Mouse (Mus musculus) inflammation-experienced regulatory T-cells, adult 6 months (primary cell): ENCODE measurements around the gene Ngly1. TPM values are rescaled to one million over a fixed set of nuclear protein-coding genes. Genes with fewer than 3 reads are reported as not detected.

Source experiments
- ATAC-seq: one replicate; pipeline ENCODE4 v1.8.0; 2017
- polyA plus RNA-seq, 3 experiments: library from polyadenylated mRNA; unstranded; fragments of 100-300 nt; shearing (Covaris generic); gene quantifications; one replicate each; pipeline ENCODE4 v1.2.1; 2017

Ngly1 gene
- polyA plus RNA-seq = 100 to 1,000 TPM in 1 of 3 experiments, 10 to 100 TPM in 2; 78.7 to 102 (median 93.2) TPM

DNA sequence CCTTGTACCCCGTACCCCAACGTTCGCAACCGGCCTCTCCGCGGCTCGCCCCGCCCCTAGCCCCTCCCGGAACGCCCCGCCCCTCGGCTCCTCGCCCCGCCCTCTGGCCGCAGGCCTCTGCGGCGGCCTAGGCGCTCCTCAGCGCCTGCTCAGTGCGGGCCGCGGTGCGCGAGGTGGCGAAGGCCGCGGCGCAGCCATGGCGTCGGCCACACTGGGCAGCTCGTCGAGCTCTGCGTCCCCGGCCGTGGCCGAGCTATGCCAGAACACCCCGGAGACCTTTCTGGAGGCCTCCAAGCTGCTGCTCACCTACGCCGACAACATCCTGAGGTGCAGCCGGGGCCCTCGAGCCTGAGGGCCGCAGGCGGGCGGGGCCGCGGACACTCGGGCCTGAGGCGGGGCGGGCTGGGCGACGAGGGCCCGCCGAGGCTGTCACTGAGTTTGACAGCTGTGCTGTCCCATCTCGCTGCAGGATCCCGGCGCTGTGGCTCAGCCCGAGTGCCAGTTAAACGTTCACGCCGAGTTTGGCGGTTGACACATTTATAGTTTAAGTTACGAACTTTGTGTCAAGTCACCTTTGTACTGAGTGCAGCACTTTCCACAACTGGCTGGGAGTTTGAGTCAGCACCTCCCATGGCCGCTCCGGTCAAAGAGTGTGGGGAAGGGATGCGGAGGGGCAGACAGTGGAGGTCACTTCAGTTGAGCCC, at the start of gene Ngly1, which contains the start of gene Oxsm:
Ngly1 (plus strand) TSS at position 110 of the 704 bp plus-strand sequence.
Oxsm (minus strand) TSS at position 638 of the 704 bp plus-strand sequence.
- ATAC-seq = peak; percentile 81

DNA sequence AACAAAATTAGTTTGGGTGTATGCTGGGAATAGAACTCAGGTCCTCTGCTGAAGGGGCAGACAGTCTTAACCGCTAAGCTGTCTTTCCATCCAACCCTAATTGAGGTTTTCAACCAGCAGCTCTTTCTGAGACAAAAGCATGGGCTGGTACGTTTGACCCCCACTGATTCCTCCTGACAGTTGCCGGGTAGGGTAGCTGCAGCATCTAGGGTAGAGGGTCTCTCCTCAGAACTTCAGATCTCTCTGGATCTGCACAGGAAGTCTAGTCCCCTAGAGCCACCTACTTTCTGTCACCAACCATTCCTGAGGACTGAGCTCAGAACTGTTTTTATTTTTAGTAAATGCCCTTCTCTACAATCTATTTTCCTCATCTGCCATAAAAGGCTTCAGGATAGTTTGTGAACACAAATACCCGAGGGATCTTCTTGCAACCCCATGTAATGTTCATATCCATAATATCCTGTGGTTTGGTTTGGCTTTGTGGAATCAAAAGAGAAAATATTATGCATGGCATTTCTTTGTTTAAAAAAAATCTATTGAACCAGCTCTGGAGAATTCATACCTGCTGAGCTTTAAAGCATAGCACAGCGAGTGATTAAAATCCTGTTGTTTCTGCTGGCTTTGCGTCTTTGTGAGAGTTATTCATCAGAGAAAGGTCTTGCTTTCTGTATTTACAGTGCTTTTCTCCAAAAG, 48.7 kb upstream of the Ngly1 start:
- no peak for ATAC-seq

DNA sequence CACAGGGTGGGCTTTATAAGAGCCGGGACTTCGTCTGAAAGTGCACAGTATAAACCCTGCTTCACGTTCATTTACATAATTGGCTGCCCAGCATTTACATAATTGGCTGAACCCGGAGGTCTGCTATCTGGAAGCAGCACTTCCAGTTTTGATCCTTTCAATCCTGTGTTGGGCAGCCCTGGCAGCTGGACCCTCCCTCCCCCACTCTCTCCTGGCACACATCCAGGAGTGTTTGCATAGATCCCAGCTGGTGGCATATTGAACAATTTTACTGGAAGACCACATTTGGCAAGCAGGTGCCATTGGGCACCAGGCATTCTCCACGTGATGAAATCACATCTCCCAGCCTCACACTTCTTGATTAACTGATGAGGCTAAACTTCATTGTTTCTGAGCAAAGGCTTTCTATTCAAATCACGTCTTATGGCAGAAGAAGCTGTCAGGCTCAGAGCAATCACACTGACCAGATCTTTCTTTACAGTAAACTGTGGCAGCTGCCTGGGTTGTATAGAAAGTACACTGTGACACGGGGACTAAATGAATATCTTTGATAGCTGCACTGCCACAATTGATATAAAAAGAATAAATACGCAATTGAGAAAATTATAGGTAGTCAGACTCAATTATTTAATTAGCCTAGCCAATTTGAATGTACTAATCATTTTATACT, 48.0 kb upstream of the Ngly1 start:
- no peak for ATAC-seq

DNA sequence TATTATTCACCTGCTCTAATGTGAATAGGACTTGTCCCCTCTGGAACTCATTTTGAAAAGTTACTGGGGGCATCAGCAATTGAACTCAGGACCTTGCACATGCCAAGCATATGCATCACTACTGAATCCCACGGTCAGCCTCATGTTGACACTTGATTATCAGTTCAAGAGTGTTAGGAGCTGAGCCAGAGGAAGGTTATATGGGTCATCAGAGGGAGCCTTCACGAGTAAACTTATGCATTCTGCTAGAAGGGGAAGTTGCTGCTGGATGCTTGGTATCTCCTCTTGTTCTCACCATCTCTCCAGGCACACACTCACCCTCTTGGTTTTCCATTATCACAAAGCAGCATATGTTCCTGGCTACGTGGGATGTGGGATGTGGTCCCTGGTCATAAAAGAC, 47.4 kb upstream of the Ngly1 start:
- no peak for ATAC-seq

DNA sequence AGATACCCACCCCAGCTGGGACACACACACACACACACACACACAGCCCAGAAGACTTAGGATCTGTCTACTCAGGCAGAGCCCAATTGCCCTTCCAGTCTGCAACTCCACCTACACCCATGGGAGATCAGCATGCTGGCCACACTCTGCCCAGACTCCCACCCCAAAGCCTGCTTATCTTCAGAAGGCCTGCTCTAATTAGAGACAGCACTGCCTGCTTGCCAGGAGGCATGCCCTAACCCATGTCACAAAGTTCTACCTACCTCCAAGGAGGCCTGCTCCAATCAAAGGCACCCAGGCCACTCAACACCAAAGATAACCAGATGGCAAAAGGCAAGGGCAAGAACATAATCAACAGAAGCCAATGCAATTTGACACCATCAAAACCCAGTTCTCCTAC, 41.4 kb upstream of the Ngly1 start:
- no peak for ATAC-seq

DNA sequence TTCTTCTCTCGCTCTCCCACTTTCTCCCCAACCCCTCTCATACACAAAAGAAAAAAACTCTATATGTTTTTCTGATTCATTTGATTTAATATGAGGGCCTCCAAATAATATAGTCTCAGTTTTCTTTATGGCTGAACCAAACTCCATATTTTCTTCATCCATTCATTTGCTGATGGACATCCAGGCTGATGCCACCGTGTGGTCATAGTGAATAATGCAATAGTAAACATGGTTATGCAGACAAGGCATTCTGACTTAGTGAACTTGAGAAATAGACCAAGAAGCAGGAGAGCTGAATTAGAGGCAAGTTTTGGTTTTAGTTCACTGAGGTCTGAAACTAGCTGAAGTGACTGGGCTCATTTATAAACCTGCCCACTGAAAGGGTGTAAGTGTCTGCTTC, 30.1 kb upstream of the Ngly1 start:
- peak; percentile 77 for ATAC-seq

DNA sequence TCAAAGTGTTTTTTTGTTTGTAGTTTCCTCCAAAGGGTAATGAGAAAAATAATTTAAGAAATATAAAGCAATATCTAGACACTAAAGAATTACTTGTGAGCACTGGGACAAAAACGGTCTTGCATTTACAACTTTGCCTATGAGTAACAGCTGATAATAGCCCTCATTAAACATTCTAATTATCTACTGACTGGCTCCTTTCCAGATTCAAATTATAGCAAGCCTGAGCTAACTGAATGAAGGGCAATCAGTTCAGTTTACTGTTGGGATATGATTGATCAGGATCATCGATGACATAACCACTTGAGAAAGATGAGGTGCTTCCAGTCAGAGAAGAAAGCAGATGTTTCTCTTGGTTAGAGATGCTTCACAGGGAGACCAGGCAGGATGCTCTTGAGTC, 19.7 kb upstream of the Ngly1 start:
- no peak for ATAC-seq

DNA sequence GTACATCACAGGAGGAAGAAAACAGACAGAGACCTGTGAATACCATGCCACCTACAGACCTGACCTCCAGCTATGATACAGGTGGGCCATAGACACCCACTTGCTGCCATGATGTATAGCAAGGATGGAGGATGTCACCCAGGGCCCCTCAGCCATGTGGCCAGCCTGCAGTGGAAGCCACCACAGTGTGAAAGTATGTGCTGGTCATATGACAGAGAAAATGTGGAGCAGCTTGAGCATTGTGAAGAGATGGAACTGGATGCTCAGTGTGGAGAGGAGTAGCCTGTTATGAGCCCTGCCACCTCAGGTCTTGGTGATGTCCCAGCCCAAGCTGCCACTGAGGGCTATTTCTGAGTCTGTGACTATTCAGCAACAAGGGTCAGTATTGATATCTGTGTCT, 18.5 kb upstream of the Ngly1 start:
- no peak for ATAC-seq

DNA sequence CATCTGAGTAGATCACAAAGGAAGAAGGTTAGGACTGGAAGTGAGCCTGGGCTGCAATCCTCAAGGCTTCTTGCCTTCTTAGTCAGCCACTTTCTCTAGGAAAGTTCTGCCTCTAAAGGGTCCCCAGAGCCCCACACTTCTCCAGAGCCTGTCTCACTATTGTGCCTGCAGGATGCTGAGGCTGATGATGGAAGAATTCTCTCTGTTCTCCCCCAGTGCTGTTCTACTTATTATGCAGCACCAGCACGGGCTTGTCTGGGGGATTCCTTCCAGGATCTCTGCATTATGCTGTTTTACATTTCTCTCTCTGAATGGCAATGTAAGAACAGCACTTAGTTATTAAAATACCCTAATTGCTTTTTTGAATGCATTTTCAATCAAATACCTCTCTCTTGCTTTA, 15.6 kb upstream of the Ngly1 start:
- no peak for ATAC-seq

DNA sequence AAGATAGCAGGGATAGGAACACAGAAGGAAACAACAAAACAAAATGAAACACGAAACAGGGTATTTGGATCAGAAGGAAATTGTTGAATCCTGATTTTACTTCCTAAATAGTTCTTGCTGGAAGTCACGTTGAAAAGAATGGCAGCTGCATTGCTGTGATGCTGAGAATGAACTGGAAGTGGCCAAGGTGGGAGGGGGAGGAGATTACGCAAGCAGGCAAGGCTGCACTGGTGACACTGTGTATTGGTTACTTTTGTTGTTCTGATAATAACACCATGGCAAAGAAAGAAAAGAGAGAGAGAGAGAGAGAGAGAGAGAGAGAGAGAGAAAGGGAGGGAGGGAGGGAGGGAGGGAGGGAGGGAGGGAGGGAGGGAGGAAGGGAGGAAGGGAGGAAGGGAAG, 12.6 kb upstream of the Ngly1 start:
- ATAC-seq = no peak

DNA sequence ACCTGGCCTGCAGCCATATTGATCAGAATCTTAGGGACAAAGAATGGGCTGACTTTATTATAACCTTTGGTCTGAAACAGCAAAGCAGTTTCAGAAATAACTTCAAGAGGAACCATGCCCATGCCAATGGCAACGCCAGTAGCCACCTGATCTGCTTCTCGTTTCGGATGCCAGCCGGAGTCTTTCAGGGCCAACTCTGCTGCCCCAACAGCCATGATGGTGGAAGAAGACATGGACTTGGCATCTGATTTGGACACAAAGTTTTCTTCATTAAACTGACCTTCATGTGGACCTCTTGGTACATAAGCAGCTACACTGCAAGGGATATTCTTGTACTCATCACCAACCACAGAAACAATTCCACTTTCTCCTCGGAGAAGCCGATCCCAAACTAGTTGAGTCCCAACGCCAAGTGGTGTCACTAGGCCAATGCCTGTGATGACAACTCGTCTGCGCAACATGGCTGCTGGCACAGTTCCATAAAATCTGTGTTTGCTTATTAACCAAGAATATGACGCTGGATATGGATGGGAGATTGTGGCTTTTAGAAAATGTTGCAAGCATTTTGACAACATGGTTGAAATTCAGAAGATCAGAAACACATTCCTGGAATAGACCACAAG, 6.8 kb upstream of the Ngly1 start:
- no peak for ATAC-seq

DNA sequence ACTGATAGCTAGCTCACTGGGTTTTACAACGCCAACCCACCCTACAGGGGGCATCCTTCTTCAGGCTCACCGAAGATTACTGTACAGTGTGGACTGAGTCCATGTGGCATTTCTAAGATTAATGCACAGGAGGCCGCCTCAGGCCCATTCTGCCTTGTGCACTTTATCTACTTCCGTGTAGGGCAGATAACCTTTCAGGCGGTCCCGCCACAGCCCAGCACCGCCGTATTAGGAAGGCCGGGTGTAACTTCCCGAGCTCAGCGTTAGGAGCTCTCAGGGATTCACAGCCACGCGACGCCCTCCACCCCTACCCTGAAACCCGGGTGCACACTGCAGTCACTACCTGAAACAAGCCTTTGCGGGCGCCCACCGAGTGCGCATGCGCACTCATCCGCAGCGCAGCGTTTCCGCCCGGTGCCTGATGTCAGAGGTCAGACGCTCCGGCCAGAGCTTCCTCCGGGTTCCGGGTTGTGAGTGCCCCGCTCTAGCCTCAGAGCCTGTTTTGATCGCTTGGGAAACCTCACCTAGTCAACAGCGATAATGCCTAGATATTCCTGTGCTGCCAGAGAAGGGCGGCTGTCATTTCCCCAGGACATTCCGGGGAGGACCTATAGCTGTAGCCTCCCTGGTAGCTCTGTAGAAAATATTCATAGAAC, 6.0 kb upstream of the Ngly1 start:
- peak; percentile 91 for ATAC-seq

DNA sequence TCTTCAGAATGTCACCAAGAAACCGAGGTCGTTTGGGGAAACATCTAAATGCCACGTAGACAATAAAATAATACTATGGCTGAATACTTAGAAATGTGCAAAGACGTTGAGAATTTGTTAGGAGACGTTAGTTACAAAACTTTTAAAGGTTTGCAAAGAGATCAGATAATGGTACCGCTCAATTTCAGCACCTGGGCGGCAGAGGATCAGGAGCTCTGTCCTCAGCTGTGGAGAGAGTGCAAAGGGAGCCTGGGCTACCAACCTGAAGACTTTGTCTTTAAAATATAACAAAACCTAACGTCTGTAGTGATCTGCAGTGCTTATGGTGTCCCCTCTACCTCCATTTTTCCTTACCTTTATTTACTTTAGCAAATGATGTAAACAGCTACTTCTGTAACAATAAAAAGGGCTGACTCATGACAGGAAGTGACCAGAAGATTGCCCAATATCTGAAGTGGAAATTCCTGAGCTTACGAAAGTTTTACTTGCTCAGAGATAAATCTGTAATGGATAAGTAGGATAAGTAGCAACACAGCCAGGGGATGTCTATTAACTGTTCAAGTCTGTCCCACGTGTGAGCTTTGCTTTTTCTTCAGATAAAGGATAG, 5.4 kb upstream of the Ngly1 start:
- ATAC-seq = peak; percentile 23

DNA sequence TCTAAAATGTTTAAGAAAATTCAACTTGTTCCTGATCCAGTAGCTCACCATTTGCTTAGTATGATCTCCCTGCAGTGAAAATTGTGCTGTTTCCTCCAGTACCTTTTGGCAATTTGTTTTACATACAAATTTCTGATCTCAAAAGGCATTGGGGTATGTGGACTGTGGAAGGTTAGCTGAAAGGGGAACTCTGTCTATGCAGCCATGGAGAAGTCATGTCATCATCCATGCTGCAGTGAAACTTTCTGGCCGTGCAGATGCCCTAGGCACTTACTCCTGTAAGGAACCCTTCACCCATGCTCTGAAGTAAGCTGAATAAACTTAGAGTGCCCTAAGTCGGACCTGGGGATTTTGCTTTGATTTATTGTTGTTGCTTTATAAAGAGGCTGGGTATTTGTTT, 4.7 kb upstream of the Ngly1 start:
- ATAC-seq = no peak

DNA sequence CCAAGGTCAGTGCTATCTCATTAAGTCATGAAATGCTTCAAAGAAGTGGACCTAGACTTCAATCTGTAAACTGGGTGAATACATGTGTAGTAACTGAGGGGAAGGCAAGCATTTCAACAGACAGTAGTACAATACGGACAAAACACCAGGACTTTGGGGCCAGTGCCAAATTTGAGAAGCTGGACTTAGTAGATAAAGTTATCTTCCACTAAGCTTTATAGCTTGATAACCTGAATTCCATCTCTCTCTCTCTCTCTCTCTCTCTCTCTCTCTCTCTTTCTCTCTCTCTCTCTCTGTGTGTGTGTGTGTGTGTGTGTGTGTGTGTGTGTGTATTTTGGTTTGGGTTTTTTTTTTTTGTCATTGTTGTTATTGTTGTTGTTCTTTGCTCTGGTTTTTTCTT, 4.0 kb upstream of the Ngly1 start:
- ATAC-seq = no peak

DNA sequence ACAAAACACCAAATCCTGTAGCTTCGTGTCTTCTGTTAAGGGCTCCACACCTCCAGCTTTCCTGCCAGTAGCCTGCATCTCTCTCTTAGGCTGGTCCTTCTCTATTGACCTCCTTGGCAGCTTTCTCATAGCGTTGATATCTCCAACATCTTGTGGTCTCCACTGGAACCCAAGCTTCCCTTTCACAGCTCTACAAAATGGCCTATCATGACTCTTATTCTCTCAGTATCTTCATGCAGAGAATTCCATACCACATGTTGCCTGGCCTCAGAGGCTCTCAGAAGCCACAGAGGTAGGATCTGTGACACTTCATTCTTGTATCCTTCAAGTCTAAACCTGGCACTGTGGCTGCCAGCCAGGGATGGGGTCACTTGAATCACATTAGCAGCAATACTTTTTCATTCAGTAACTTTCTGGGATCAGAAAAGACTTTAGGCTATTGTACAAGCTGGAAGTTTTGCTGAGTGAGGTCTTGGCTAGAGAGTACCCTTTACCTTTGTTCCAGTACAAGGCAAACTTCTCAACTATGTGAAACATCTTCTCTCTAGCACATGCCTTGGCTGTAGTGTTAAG, 2.7 kb upstream of the Ngly1 start:
- no peak for ATAC-seq

DNA sequence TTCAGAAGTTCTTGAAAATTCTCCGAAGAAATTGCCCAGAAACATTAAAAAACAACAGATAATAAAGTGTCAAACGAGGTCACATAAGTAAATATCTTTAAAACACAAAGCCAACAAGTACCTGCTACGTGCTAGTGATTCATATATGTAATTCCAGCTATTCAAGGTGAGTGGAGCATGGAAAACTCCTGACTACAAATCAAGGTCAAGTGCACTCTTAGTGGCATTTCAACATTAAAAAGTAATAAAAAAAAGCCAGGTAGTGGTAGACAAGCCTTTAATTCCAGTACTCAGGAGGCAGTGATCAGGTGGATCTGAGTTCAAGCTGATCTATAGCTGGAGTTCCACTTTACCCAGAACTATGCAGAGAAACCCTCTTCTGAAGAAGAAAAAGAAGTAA, 945 bp upstream of the Ngly1 start:
- ATAC-seq = no peak

DNA sequence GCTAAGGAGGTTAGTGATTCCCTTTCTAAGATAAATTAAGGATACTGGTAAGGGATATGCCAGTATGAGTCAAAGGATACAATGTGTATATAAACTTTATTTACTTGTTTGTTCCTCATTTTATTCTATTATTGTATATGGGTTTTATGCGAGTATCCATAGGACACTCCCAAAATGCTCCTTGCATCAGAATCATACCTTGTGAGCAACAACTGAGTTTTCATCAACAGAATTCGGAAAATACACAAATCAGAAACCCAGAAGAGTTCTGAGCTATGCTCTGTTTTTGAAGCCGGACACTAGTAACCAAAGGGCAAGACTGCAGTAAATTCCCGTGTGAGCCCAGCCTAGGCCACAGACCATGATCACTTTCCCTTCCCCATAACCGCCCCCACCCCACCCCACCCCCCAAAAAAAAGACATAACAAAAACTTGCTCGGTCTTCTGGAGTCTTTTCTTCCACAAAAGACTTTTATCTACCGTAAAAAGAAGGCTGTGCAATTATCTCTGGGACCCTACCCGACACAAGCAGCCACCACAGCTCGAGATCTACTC, 400 bp upstream of the Ngly1 start:
- ATAC-seq = no peak

DNA sequence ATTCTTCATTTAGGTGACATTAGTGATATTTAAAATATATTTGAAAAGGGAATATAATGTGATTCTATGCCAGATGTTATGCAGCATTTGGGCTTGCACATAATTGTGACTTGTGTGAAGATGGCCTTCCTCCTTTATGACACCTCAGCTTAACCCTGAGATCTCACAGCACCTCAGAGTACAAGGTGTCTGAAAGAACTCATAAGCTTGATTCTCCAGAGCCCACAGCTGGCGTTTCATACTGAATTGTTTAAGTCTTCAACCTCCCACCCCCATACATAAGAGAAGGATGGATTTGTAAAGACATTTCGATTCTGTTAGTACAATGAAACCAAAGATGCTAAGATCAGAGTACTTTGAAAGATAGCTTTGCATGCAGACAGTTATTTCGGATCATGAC, 1.0 kb downstream of the Ngly1 start:
- no peak for ATAC-seq

DNA sequence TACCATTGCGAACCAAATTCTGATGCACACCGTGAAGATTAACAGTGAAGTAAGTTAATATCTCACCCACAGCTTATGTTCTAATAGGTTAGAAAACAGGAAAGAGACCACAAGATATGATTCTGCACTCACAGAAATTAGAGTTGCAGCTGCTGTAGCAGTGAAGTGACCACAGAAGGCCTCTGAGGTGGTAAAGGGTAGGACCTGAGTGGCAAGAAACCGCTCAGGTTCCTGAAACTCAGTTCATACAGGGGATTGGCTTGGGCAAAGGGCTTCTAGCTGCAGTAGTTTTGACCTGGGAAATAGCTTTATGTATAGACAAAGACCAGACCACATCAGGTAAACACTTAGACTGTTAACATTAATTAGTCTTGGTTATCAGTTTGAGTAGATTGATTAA, 6.7 kb downstream of the Ngly1 start:
- ATAC-seq = peak; percentile 10

DNA sequence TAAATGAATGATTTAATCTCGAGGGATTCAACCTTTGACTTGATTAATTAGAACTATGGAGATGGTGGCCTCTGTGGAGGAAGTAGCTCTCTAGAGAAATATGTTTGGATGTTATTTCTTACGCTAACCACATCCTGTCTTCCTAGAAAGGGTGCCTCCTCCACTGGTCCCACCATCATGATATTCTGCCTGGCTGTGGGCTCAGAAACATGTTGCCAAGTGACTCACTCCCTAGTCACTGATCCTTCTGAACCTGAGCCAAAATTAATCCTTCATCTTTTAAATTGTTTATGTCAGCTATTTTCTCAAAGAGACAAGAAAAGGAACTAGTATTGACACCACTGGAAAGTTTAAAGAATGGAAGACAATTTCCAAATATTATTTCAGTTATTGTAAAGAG, 7.1 kb downstream of the Ngly1 start:
- ATAC-seq = peak; percentile 89

DNA sequence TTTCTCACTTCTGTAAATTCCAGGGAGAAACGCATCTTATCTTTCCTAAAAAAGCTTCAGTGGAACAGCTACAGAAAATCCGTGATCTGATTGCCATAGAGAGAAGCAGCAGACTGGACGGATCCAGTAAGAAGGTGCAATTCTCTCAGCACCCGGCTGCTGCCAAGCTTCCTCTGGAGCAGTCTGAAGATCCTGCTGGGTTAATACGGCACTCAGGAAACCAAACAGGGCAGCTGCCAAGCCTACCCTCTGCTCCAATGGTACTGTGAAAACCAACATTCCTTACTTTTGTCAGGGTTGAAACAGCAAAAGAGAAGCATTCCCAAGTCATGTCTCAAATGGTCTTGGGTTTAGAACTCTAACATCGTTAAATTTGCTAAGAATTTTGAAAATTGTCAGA, 11.5 kb downstream of the Ngly1 start:
- ATAC-seq = no peak
